Mouse (Mus musculus): ENCODE results near the gene Akap5.

DNA sequence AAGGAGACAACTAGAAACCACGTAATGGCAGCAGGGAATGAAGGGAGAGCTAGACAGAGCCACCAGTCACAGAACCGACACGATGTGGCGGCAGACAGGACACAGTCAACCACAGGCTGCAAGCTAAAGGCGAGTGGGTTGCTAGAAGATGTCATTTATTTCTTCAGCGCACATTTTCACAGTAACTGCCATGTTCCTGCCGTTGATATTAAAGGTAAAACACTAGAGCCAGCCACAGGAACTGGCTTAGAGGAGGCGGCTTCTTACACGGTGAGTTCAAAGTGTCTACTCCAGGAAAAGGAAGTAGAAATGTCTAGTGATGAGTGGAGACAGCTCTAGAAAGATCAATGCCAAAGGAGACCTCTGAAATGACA, 37.6 kb downstream of the Akap5 start:
- TF ChIP-seq CTCF (IDR thresholded peaks at IDR 0.05; ENCODE audit: extremely low read depth, insufficient read depth, low read length): no peak
- no peak for TF ChIP-seq POLR2A (IDR thresholded peaks at IDR 0.05; ENCODE audit: extremely low read depth, insufficient read depth, low read length)
